ENCODE assay signal across 23 mouse cellular contexts in genomic region chr1:74022998-74023397, GRCm38 (mm10).
DNase-seq lines count a peak whose midpoint lies in the region; ATAC-seq and TF ChIP-seq lines count a peak whose summit lies in the region.
"Had no signal": no experiment of that assay in that cellular context is flagged by ENCODE, and none has a peak within 500 bp of the region (broad histone marks: within the 10 kb centered on the region; RNA-seq: fewer than 3 reads in every experiment).

No protein-coding gene starts in this region.

- no peak for TF ChIP-seq EP300 in heart, postnatal 0 days (IDR thresholded peaks at IDR 0.05; ENCODE audit: low read depth)

- H3K9me3 ChIP-seq in heart, embryonic 13.5 days, result no peaks in the 10 kb centered on the region
- no peaks in the 10 kb centered on the region for H3K9me3 ChIP-seq in heart, postnatal 0 days (replicated peaks; ENCODE audit: control insufficient read depth, low read length)
- H3K9me3 ChIP-seq: forebrain, embryonic 15.5 days; hindbrain, embryonic 15.5 days; midbrain, embryonic 15.5 days; neural tube, embryonic 13.5 days; stomach, embryonic 15.5 days had no signal

- peak overlapping the region; percentile 19 for H3K4me3 ChIP-seq in gastrocnemius, adult 2 months
- H3K4me3 ChIP-seq in heart, embryonic 13.5 days, result no peak overlapping the region
- H3K4me3 ChIP-seq in brown adipose tissue, adult 24 weeks (ENCODE audit: insufficient read depth, low read depth, low read length), result no peak overlapping the region
- H3K4me3 ChIP-seq in heart, postnatal 0 days (ENCODE audit: low read depth, low read length), result no peak overlapping the region
- H3K4me3 ChIP-seq: forebrain, embryonic 15.5 days; hindbrain, embryonic 15.5 days; midbrain, embryonic 15.5 days; myocyte; neural tube, embryonic 13.5 days; stomach, embryonic 15.5 days had no signal

- no peak for ATAC-seq in heart, embryonic 13.5 days (ENCODE audit: extremely low read depth, insufficient number of reproducible peaks, low FRiP score, low TSS enrichment)
- ATAC-seq in heart, postnatal 0 days (ENCODE audit: insufficient read depth, low read depth), result no peak
- ATAC-seq: forebrain, embryonic 15.5 days; intestine, embryonic 16.5 days; midbrain, embryonic 15.5 days had no signal

- H3K27ac ChIP-seq in gastrocnemius, adult 2 months, result peak overlapping the region; percentile 72
- H3K27ac ChIP-seq in heart, embryonic 13.5 days (replicated peaks), result peak overlapping the region; percentile 97
- peak overlapping the region; percentile 39 for H3K27ac ChIP-seq in brown adipose tissue, adult 24 weeks (replicated peaks; ENCODE audit: low read depth, low read length)
- peak overlapping the region; percentile 85 for H3K27ac ChIP-seq in heart, postnatal 0 days (ENCODE audit: low read depth)
- H3K27ac ChIP-seq: forebrain, embryonic 15.5 days; hindbrain, embryonic 15.5 days; macrophage; midbrain, embryonic 15.5 days; neural tube, embryonic 13.5 days; stomach, embryonic 15.5 days had no signal

- H3K4me2 ChIP-seq in heart, embryonic 13.5 days, result no peak overlapping the region
- H3K4me2 ChIP-seq in heart, postnatal 0 days (ENCODE audit: low read depth, low read length), result no peak overlapping the region
- H3K4me2 ChIP-seq: forebrain, embryonic 15.5 days; hindbrain, embryonic 15.5 days; midbrain, embryonic 15.5 days; neural tube, embryonic 13.5 days; stomach, embryonic 15.5 days had no signal

- H3K27me3 ChIP-seq in heart, embryonic 13.5 days (replicated peaks), result no peaks in the 10 kb centered on the region
- H3K27me3 ChIP-seq in heart, postnatal 0 days (ENCODE audit: control insufficient read depth, insufficient read depth, low read length), result no peaks in the 10 kb centered on the region
- H3K27me3 ChIP-seq: forebrain, embryonic 15.5 days; hindbrain, embryonic 15.5 days; midbrain, embryonic 15.5 days; neural tube, embryonic 13.5 days; stomach, embryonic 15.5 days had no signal

- intact Hi-C loops in gastrocnemius, adult 2 months (cut with DNase I), result no loop called here

- peak; percentile 34 for DNase-seq in gastrocnemius, adult 2 months
- no peak for DNase-seq in gastrocnemius, adult 18-20 months (ENCODE audit: low spot score)
- no peak for DNase-seq in heart, adult 9 months (ENCODE audit: low spot score in 2 of 2)
- no peak for DNase-seq in heart, postnatal 0 days (ENCODE audit: low spot score)
- no peak for DNase-seq in right cerebral cortex, postnatal 36 days (ENCODE audit: low spot score in 2 of 2)
- DNase-seq in lung, postnatal 36 days, result no peak
- DNase-seq: adrenal gland, postnatal 10 days; cerebellum, adult 2 months; gastrocnemius, postnatal 25 days; retina, postnatal 1 day; right cerebral cortex, postnatal 4 days; thymus, adult 18-20 months; thymus, postnatal 36 days had no signal

- no peaks in the 10 kb centered on the region for H3K36me3 ChIP-seq in heart, embryonic 13.5 days
- no peaks in the 10 kb centered on the region for H3K36me3 ChIP-seq in heart, postnatal 0 days (replicated peaks; ENCODE audit: control insufficient read depth, insufficient read depth, low read length)
- H3K36me3 ChIP-seq: forebrain, embryonic 15.5 days; hindbrain, embryonic 15.5 days; midbrain, embryonic 15.5 days; neural tube, embryonic 13.5 days; stomach, embryonic 15.5 days had no signal

- H3K9ac ChIP-seq in heart, embryonic 13.5 days, result peak overlapping the region; percentile 65; the same call in 1 of the 2 replicates
- H3K9ac ChIP-seq in heart, postnatal 0 days (replicated peaks; ENCODE audit: low read depth, low read length), result peak overlapping the region; percentile 34; the same call in 1 of the 2 replicates
- H3K9ac ChIP-seq: forebrain, embryonic 15.5 days; hindbrain, embryonic 15.5 days; midbrain, embryonic 15.5 days; neural tube, embryonic 13.5 days; stomach, embryonic 15.5 days had no signal

- H3K4me1 ChIP-seq in heart, embryonic 13.5 days, result peaks cover 94% of the 10 kb centered on the region
- peaks cover 77% of the 10 kb centered on the region for H3K4me1 ChIP-seq in brown adipose tissue, adult 24 weeks (ENCODE audit: control insufficient read depth, insufficient read depth, insufficient read length, low read length)
- H3K4me1 ChIP-seq in heart, postnatal 0 days (ENCODE audit: control insufficient read depth, insufficient read depth), result peaks cover 77% of the 10 kb centered on the region

- TF ChIP-seq CTCF in gastrocnemius, adult 2 months (IDR thresholded peaks at IDR 0.05), result no peak
- no peak for TF ChIP-seq CTCF in heart, postnatal 0 days (IDR thresholded peaks at IDR 0.05; ENCODE audit: low read depth)

- 44% methylated on average over 3 of the region's 3 CpGs for WGBS in heart, embryonic 13.5 days
- whole genome bisulfite sequencing in heart, postnatal 0 days, result 46% methylated on average over 3 of the region's 3 CpGs

Comparison
In these comparisons a context has a peak if more than half of its experiments do, and no peak if none do; other contexts are left out.
1. H3K27ac ChIP-seq: peak in every context shown above with its lines; median percentile 97 in heart, embryonic 13.5 days; 85 in heart, postnatal 0 days; 72 in gastrocnemius, adult 2 months; 39 in brown adipose tissue, adult 24 weeks.